Mouse (Mus musculus) adrenal gland, postnatal 10 days (tissue): ENCODE measurements around the gene Adar. TPM values are rescaled to one million over a fixed set of nuclear protein-coding genes. Genes with fewer than 3 reads are reported as not detected.
A peak's percentile ranks its signal among the peaks of the same experiment; 100 is the strongest.

Experiments
- DNase-seq: peaks from one replicate; pipeline ENCODE4 v3.0.0; 2021; ENCODE audit warnings: mixed read lengths
- total RNA-seq, 2 experiments: library from RNA; stranded (reverse); gene quantifications; 2 replicates each; pipeline ENCODE4 v1.2.3; 2021

Gene Adar
- total RNA-seq, 2 experiments from 2014 or later, result 19.5 to 25.3 TPM

- peak; percentile 90 for DNase-seq
Measured at GRCm38 (mm10) chr3:89730350-89731331, 15.8 kb downstream of the Adar start.

GRCm38 (mm10) chr3:89732091-89732490, 17.3 kb downstream of the Adar start:
- DNase-seq, result no peak

- no peak for DNase-seq
Measured at GRCm38 (mm10) chr3:89738509-89738908, 23.7 kb downstream of the Adar start.

- no peak for DNase-seq
Measured at GRCm38 (mm10) chr3:89752307-89752706, 37.5 kb downstream of the Adar start.

- no peak for DNase-seq
Measured at GRCm38 (mm10) chr3:89755283-89755682, 40.5 kb downstream of the Adar start.

- DNase-seq, result no peak
Measured at GRCm38 (mm10) chr3:89757851-89758250, 43.0 kb downstream of the Adar start.

- no peak for DNase-seq
Measured at GRCm38 (mm10) chr3:89759786-89760185, 45.0 kb downstream of the Adar start.

GRCm38 (mm10) chr3:89764119-89764724, 49.4 kb downstream of the Adar start, which contains the start of gene Chrnb2:
Gene Chrnb2 (minus strand): TSS chr3:89764632.
- peak; percentile 91 for DNase-seq

GRCm38 (mm10) chr3:89769584-89769983, 54.8 kb downstream of the Adar start:
- no peak for DNase-seq

- no peak for DNase-seq
Measured at GRCm38 (mm10) chr3:89770425-89771002, 55.7 kb downstream of the Adar start.

- DNase-seq, result peak; percentile 85
Measured at GRCm38 (mm10) chr3:89772588-89772967, 57.8 kb downstream of the Adar start.

- peak; percentile 98 for DNase-seq
Measured at GRCm38 (mm10) chr3:89772968-89773709, 58.3 kb downstream of the Adar start, which contains the start of gene Ube2q1. Gene Ube2q1 (plus strand): TSS chr3:89773616.

- DNase-seq, result peak; percentile 59
Measured at GRCm38 (mm10) chr3:89773740-89774211, 59.0 kb downstream of the Adar start.

- DNase-seq, result peak; percentile 22
Measured at GRCm38 (mm10) chr3:89774236-89774960, 59.6 kb downstream of the Adar start.

- DNase-seq, result no peak
Measured at GRCm38 (mm10) chr3:89776001-89776400, 61.2 kb downstream of the Adar start.

- no peak for DNase-seq
Measured at GRCm38 (mm10) chr3:89780102-89780501, 65.3 kb downstream of the Adar start.

GRCm38 (mm10) chr3:89781640-89782039, 66.8 kb downstream of the Adar start:
- DNase-seq, result peak; percentile 53

- DNase-seq, result peak; percentile 94
Measured at GRCm38 (mm10) chr3:89784991-89785753, 70.3 kb downstream of the Adar start.

- DNase-seq, result no peak
Measured at GRCm38 (mm10) chr3:89786275-89786674, 71.5 kb downstream of the Adar start.

- DNase-seq, result no peak
Measured at GRCm38 (mm10) chr3:89788680-89789352, 74.0 kb downstream of the Adar start.
